Mouse (Mus musculus): ENCODE results near the gene Eomes. TPM values are rescaled to one million over a fixed set of nuclear protein-coding genes. Genes with fewer than 3 reads are reported as not detected.

Eomes gene
- polyA plus RNA-seq, 1 experiment, result 0.85 TPM

- no peaks in the 10 kb centered on the region for H3K4me1 ChIP-seq (ENCODE audit: control insufficient read depth, insufficient read depth, low read length)
- no peak for TF ChIP-seq CTCF (IDR thresholded peaks at IDR 0.05; ENCODE audit: control insufficient read depth, insufficient read depth, low read length)
- TF ChIP-seq POLR2A (IDR thresholded peaks at IDR 0.05; ENCODE audit: borderline replicate concordance, control insufficient read depth, low read depth, low read length), result no peak
- WGBS, result 2% methylated on average over 20 of the region's 20 CpGs
- H3K27ac ChIP-seq (ENCODE audit: control insufficient read depth, insufficient read depth, low read depth, low read length, poor library complexity), result no peak overlapping the region
- H3K4me3 ChIP-seq (replicated peaks; ENCODE audit: control insufficient read depth, low read depth, low read length), result no peak overlapping the region
These were observed 11.0 kb downstream of the Eomes start for GRCm38 (mm10) chr9:118488896-118489578.

GRCm38 (mm10) chr9:118489579-118490019, 11.6 kb downstream of the Eomes start:
- no peak overlapping the region for H3K4me3 ChIP-seq (replicated peaks; ENCODE audit: control insufficient read depth, low read depth, low read length)
- H3K4me1 ChIP-seq (ENCODE audit: control insufficient read depth, insufficient read depth, low read length), result no peaks in the 10 kb centered on the region
- WGBS, result under 1% methylated on average over 16 of the region's 16 CpGs
- no peak overlapping the region for H3K27ac ChIP-seq (ENCODE audit: control insufficient read depth, insufficient read depth, low read depth, low read length, poor library complexity)
- TF ChIP-seq POLR2A (IDR thresholded peaks at IDR 0.05; ENCODE audit: borderline replicate concordance, control insufficient read depth, low read depth, low read length) (no peak), CTCF (IDR thresholded peaks at IDR 0.05; ENCODE audit: control insufficient read depth, insufficient read depth, low read length) (peak; percentile 78)

- TF ChIP-seq CTCF (IDR thresholded peaks at IDR 0.05; ENCODE audit: control insufficient read depth, insufficient read depth, low read length) (no peak), POLR2A (IDR thresholded peaks at IDR 0.05; ENCODE audit: borderline replicate concordance, control insufficient read depth, low read depth, low read length) (no peak)
- Histone ChIP-seq H3K4me3 (replicated peaks; ENCODE audit: control insufficient read depth, low read depth, low read length) (no peak overlapping the region), H3K27ac (ENCODE audit: control insufficient read depth, insufficient read depth, low read depth, low read length, poor library complexity) (no peak overlapping the region), H3K4me1 (ENCODE audit: control insufficient read depth, insufficient read depth, low read length) (no peaks in the 10 kb centered on the region)
- 62% methylated on average over 4 of the region's 4 CpGs for WGBS
These were observed 13.2 kb downstream of the Eomes start for GRCm38 (mm10) chr9:118491195-118491594.

GRCm38 (mm10) chr9:118492932-118493698, 15.1 kb downstream of the Eomes start:
- H3K4me3 ChIP-seq (replicated peaks; ENCODE audit: control insufficient read depth, low read depth, low read length), result no peak overlapping the region
- no peak for TF ChIP-seq POLR2A (IDR thresholded peaks at IDR 0.05; ENCODE audit: borderline replicate concordance, control insufficient read depth, low read depth, low read length)
- no peak for TF ChIP-seq CTCF (IDR thresholded peaks at IDR 0.05; ENCODE audit: control insufficient read depth, insufficient read depth, low read length)
- 84% methylated on average over 8 of the region's 8 CpGs for WGBS
- peaks cover 2% of the 10 kb centered on the region; the same call in 1 of the 2 replicates for H3K4me1 ChIP-seq (ENCODE audit: control insufficient read depth, insufficient read depth, low read length)
- H3K27ac ChIP-seq (ENCODE audit: control insufficient read depth, insufficient read depth, low read depth, low read length, poor library complexity), result no peak overlapping the region

GRCm38 (mm10) chr9:118494106-118494505, 16.1 kb downstream of the Eomes start:
- TF ChIP-seq CTCF (IDR thresholded peaks at IDR 0.05; ENCODE audit: control insufficient read depth, insufficient read depth, low read length) (no peak), POLR2A (IDR thresholded peaks at IDR 0.05; ENCODE audit: borderline replicate concordance, control insufficient read depth, low read depth, low read length) (no peak)
- peaks cover 2% of the 10 kb centered on the region; the same call in 1 of the 2 replicates for H3K4me1 ChIP-seq (ENCODE audit: control insufficient read depth, insufficient read depth, low read length)
- no peak overlapping the region for H3K27ac ChIP-seq (ENCODE audit: control insufficient read depth, insufficient read depth, low read depth, low read length, poor library complexity)
- WGBS, result 81% methylated on average over 5 of the region's 5 CpGs
- H3K4me3 ChIP-seq (replicated peaks; ENCODE audit: control insufficient read depth, low read depth, low read length), result no peak overlapping the region

- no peak for TF ChIP-seq POLR2A (IDR thresholded peaks at IDR 0.05; ENCODE audit: borderline replicate concordance, control insufficient read depth, low read depth, low read length)
- 81% methylated on average over 3 of the region's 3 CpGs for WGBS
- Histone ChIP-seq H3K27ac (ENCODE audit: control insufficient read depth, insufficient read depth, low read depth, low read length, poor library complexity) (no peak overlapping the region), H3K4me3 (replicated peaks; ENCODE audit: control insufficient read depth, low read depth, low read length) (no peak overlapping the region), H3K4me1 (ENCODE audit: control insufficient read depth, insufficient read depth, low read length) (peaks cover 2% of the 10 kb centered on the region; the same call in 1 of the 2 replicates)
These were observed 17.9 kb downstream of the Eomes start for GRCm38 (mm10) chr9:118495933-118496332.

GRCm38 (mm10) chr9:118496952-118497351, 18.9 kb downstream of the Eomes start:
- WGBS, result 80% methylated on average over 3 of the region's 3 CpGs
- Histone ChIP-seq H3K27ac (ENCODE audit: control insufficient read depth, insufficient read depth, low read depth, low read length, poor library complexity) (no peak overlapping the region), H3K4me3 (replicated peaks; ENCODE audit: control insufficient read depth, low read depth, low read length) (no peak overlapping the region), H3K4me1 (ENCODE audit: control insufficient read depth, insufficient read depth, low read length) (peaks cover 2% of the 10 kb centered on the region; the same call in 1 of the 2 replicates)
- TF ChIP-seq POLR2A (IDR thresholded peaks at IDR 0.05; ENCODE audit: borderline replicate concordance, control insufficient read depth, low read depth, low read length) (no peak), CTCF (IDR thresholded peaks at IDR 0.05; ENCODE audit: control insufficient read depth, insufficient read depth, low read length) (no peak)

- Histone ChIP-seq H3K27ac (ENCODE audit: control insufficient read depth, insufficient read depth, low read depth, low read length, poor library complexity) (no peak overlapping the region), H3K4me1 (ENCODE audit: control insufficient read depth, insufficient read depth, low read length) (peaks cover 2% of the 10 kb centered on the region; the same call in 1 of the 2 replicates), H3K4me3 (replicated peaks; ENCODE audit: control insufficient read depth, low read depth, low read length) (no peak overlapping the region)
- WGBS, result 74% methylated on average over 7 of the region's 7 CpGs
- no peak for TF ChIP-seq CTCF (IDR thresholded peaks at IDR 0.05; ENCODE audit: control insufficient read depth, insufficient read depth, low read length)
- no peak for TF ChIP-seq POLR2A (IDR thresholded peaks at IDR 0.05; ENCODE audit: borderline replicate concordance, control insufficient read depth, low read depth, low read length)
These were observed 20.0 kb downstream of the Eomes start for GRCm38 (mm10) chr9:118498061-118498460.

Data from bone marrow, adult 2 months (tissue).